Mouse (Mus musculus): ENCODE data around the gene Elf3.
A peak's percentile ranks its signal among the peaks of the same experiment; 100 is the strongest.
"Not testable (repeated sequence)": the region's sequence is repeated elsewhere in the genome, so short reads cannot be mapped to it uniquely, and the experiment has no call there.

The Elf3 gene

DNA sequence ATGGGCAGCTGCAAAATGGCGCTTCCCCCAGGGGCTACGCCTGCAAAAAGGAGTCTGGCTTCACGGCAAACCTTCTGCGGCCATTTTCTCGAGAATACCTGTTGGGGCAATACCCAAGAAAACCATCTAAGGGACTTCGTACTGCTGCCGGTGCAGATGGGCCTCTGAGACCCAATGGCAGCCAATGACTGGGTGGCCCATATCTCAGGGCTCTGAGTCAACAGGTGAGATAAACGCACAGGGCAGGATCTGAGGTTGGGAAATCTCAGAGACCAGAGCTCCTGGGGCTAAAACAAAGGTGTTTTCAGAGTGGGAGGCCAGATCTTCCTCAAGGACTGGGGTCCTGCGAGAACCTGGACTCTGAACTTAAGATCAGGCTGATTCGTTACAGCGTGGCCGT lies 23.6 kb downstream of the Elf3 start:
- no peak for DNase-seq

DNA sequence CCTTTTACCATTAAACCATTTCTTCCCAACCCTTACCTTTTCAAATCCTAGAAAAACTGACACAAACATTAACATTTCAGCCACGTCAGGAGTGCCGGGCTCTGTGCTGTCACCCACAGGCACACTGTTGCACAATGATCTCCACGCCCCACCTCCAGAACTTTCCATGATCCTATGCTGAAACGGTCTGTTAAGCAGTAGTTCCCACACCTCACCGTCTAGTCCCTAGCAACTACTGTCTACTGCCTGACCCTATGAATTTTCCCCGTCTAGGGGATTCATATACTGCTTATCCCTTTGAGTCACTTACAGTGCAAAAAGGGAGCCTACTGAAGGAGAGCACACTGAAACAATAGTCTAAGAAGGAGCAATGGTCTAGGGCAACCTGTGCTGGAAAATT lies 24.4 kb downstream of the Elf3 start:
- DNase-seq, result no peak

DNA sequence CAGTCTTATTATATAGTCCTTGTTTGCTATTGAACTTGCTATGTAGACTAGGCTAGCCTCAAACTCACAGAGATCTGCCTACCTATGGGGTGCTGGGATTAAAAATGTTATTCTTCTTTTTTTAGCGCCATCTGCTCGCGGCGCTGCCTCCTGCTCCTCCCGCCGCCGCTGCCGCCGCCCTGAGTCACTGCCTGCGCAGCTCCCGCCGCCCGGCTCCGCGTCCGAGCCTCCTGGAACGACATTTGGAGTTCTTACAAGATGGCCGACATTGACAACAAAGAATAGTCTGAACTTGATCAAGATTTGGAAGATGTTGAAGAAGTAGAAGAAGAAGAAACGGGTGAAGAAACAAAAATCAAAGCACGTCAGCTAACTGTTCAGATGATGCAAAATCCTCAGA lies 26.5 kb downstream of the Elf3 start:
- not testable (repeated sequence) for DNase-seq

DNA sequence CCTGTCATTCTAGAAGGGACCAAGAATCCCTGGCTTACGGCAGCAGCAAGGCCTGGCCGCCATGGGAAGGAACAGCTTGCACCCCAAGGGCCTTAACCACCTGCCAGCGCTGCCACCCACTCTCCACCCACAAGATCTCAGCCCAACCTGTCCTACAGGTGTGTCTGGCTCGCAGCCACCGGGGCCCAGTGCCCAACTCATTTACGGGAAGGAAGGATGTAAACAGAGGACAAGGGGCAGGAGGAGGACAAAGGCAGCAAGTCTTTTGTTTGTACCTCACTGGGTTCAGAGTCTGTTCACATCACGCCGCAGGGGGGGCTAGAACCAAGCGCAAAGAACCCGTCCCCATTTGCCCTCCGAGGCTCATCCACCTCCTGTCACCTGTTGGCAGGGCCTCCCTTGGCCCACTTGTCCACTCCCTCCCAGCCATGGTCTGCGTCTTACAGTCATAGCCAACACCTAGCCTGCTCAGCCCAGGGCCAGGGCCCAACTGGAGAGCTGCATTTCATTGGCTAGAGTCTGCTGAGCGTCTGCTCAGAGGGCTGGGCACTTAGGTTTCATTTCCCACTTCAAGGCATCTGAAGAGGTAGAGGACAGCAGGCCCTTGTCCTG lies 30.9 kb downstream of the Elf3 start:
- peak; percentile 73 for DNase-seq

DNA sequence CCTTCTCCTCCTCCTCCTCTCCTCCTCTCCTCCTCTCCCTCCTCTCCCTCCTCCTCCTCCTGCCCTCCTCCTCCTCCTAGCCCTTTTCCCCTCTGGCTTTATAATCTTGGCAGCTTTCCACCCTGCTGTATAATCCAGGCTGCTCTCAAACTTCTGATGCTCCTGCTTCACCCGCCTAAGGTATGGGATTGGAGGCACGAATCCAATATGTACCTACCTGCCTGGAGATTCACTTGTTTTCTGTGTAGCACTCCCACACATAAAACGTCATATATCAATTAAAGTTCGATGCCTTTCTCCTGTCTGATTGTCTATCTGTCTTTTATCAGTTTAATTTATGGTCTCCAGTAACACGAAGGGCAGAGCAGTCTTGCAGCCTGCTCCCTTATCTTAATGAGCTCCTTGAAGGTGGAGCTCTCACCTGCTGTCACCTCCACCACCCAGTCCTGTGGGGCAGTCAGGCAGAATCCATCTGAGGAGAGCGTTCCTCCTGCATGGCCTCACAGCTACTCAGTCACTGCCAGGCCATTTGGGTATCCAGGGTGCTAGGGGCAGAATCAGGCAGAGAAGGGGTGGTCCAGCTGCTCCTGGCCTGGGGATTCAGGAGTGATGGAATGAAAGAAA lies 33.3 kb downstream of the Elf3 start:
- DNase-seq, result no peak

DNA sequence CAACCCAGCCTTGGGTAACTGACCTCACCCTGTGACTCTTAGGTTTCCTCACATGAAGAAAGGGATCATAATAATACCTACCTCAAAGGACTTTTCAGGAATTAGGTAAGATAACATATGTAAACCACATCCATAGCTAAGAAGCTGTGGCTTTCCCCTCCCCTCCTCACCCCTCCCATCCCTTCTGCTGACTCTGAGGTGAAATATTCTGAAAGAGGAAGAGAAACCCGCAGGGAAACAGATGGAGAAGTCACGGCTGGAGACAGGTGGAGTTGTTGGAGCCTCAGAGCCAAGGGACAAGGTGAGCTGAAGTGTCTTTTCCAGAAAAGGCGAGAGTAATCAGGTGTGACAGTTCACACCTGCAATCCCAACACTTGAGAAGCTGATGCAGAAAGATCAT lies 34.2 kb downstream of the Elf3 start:
- DNase-seq, result no peak

DNA sequence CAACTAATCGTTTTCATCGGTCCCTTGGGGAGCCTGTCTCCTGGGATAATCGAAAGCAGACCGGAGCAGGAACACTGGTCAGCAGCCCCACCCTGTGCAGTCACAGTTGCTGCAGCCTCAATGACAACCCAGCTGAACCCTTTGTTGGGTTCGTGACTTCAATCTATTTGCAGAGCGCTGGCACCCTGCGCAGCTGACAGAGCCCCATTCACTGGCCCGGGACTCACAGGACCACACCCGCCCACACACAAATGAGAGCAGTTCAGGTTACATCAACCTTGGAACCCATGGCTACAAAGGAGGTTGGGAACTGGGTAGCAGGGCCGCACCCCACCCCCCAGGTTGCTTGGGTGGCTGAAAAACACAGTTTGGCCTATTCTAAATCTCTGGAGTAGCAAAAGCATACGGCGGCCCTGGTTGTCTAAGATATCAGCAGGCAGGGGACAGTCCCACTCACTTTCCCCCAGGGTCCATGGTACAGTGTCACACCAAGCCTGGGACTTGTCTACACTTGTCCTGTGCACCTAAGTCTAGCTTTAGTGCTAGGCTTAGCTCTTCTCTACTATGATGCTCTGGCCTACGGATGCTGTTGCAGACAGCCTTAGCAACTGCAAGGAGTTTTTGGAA lies 40.6 kb downstream of the Elf3 start:
- DNase-seq, result no peak

DNA sequence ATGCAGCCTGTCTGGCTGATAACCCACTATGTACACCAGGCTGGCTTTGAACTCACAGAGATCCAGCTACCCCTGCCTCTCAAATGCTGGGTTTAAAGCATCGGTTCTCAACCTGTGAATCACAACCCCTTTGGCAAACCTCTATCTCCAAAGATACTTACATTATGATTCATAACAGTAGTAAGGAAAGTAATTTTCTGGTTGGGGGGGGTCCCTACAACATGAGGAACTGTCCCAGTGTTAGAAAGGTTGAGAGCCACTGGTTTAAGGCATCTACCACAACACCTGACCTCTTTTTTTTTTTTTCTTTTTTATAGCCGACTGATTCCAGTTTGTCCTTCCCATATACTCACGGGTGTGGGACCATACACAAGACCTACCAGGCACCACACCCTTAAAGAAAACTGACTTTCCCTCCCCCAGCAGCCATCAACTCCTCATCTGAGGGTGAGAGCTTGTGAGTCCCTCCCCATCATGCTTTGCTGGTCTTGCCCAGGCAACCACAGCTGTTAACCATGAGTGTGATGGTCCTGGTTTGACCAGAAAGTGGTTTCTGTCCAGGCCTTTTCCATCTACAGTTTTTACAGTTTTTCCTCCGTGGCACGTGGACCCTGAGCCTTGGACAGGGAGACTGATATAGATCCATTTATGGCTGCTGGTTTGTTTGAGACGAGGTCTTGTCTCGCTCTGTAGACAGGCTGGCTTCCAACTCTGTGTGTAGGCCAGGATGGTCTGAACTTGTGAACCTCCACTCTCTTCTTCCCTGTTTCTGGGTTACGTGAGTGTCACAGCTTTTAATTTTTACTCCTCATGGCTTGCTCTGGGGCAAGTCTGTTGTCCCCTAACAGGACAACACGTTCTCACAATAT lies 44.4 kb downstream of the Elf3 start:
- DNase-seq, result no peak

DNA sequence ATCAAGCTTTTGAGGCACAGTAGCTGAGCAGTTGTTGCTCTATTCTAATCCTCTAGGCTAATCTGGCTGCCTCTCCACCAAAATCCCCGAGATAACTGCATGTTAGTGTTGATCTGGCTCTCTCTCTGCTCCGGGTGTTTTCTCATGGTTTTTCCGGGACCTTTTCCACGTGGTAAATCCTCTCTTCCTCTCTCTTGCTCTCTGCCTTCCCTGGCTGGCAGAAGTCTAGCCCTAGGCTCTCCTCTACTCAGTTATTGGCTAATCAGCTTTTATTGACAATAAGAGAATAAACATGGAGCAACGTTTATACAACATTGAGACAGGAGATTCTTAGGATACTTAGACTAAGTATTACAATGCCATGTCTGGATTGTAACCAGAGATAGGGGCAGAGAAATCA lies 47.9 kb downstream of the Elf3 start:
- no peak for DNase-seq

DNA sequence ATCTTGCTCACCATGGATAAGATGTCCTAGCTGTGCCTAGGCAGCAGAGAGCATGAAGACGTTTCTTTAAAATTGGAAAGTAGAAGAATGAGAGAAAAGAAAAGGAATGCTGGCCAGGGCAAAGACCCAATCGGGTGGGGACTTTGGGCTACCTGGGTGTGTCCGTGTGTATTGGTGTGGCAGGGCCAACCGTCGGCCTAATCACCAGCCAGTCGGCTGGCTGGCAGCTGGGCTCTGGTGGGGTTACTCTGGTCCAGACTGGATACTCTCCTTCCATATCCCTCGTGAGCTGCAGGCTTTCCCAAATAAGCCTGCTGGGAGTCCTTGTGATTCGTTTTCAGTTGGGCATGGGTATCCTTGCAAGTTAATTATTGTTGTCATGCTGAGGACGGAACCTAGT lies 49.7 kb downstream of the Elf3 start:
- DNase-seq, result no peak

DNA sequence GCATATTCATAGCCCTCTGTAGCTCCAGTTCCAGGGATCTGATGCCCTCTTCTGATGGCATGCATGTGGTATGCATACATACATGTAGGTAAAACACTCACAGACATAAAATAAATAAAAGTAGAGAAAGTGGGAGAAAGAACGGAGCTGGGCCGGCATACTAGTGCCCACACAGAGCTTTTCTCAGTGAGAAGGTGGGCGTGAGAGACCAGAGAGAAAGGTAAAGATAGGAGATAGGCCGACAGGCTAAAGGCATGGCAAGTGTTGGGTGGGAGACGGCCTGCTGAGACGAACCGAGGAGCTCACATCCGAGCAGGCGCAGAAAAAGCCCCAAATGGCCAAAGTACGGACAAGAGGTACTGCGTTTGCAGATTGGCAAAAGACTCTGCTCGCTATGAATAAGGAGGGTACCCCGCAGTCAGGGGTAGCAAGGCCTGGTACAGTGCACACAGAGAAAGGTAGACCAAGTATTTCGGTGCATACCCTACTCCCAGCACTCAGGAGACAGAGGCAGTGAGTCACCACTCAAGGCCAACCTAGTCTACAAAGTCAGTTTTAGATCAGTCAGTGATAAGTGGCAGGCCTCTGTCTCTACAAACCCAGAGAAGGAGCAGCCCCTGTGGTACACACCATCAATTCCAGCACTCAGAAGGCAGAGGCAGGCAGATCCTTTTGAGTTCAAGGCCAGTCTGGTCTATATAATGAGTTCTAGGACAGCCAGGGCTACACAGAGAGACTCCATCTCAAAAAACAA lies 51.6 kb downstream of the Elf3 start:
- no peak for DNase-seq

DNA sequence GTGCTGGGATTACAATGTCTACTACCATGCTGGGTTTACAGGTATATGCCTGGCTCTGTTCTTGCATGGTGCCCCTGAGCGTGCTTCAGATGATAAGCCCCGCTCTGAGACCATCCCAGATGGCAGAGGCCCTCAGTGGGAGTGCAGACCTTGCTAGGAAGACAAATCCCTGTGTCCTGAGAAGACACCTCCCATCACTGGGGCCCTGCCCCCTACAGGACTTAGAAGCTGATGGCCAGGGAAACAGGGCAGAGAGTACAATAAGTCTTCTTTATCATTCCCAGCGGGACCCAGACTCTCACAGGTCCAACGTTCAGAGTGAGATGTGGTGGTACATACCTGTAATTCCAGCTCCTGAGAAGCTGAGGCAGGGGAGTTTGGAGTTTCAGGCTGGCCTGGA lies 53.1 kb downstream of the Elf3 start:
- no peak for DNase-seq

DNA sequence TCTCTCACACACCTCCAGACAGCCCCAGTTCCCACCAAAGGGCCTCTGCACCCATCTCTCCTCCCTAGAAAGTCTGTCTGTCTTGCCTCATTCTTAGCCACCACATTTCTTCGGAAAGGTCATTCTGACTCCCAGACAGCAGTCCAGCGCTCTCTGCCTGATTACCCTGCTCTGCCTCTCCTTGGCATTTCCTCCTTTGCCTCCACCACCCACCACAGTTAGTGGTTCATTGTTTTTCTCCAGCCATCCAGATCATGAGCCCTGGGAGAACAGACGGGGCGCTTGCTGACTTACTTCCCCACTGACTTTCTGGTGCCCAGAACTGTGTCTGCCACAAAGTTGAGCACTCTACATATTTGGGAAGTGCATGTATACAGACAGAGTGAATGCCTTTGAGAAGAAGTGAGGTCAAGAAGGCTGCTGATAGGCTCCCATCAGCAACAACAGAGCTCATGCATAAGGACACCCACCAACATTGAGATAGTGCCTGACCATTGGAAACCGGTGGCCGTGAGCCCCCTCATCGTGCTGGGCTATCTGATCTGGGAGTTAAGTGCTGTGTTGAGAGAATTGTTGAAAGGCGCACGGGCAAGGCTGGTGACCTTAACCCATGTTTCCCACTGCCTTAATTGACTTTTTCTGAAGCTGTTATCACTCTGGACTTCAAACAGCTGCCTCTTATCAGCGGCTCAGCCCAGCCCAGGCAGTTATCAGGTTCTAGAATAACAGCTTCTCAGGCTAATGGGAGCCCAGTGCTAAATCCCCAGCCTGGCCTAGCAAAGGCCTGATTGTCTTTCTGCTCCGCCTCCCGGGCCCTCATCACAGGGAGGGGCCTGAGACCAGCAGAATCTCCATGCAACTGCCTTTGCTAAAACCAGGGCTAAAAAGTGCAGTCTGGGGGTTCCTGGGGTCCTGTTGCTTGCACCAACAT lies 53.9 kb downstream of the Elf3 start:
- no peak for DNase-seq

Measured in lung, postnatal 14 days (tissue).